Mouse (Mus musculus): ENCODE results near the gene Hacd1. TPM values are rescaled to one million over a fixed set of nuclear protein-coding genes. Genes with fewer than 3 reads are reported as not detected.
A peak's percentile ranks its signal among the peaks of the same experiment; 100 is the strongest.

The Hacd1 gene
- polyA plus RNA-seq, 1 experiment from 2014 or later = 58.4 TPM

- Histone ChIP-seq H3K27ac (ENCODE audit: low read length) (no peak overlapping the region), H3K27me3 (replicated peaks; ENCODE audit: control insufficient read depth, insufficient read depth, low read length) (no peaks in the 10 kb centered on the region), H3K4me3 (replicated peaks; ENCODE audit: low read length) (no peak overlapping the region), H3K36me3 (ENCODE audit: control insufficient read depth, insufficient read depth) (no peaks in the 10 kb centered on the region), H3K9me3 (ENCODE audit: control insufficient read depth, low read length) (no peaks in the 10 kb centered on the region), H3K4me2 (ENCODE audit: low read length) (no peak overlapping the region), H3K4me1 (replicated peaks; ENCODE audit: control insufficient read depth, insufficient read depth, low read length) (0 out of 2 replicates have a peak, but pooled peaks cover 3% of the 10 kb centered on the region), H3K9ac (replicated peaks; ENCODE audit: low read depth, low read length) (no peak overlapping the region)
- ATAC-seq = no peak
- WGBS = 93% methylated on average over 2 of the region's 2 CpGs
These were observed 13.1 kb upstream of the Hacd1 start for GRCm38 (mm10) chr2:14069027-14069426.

DNA sequence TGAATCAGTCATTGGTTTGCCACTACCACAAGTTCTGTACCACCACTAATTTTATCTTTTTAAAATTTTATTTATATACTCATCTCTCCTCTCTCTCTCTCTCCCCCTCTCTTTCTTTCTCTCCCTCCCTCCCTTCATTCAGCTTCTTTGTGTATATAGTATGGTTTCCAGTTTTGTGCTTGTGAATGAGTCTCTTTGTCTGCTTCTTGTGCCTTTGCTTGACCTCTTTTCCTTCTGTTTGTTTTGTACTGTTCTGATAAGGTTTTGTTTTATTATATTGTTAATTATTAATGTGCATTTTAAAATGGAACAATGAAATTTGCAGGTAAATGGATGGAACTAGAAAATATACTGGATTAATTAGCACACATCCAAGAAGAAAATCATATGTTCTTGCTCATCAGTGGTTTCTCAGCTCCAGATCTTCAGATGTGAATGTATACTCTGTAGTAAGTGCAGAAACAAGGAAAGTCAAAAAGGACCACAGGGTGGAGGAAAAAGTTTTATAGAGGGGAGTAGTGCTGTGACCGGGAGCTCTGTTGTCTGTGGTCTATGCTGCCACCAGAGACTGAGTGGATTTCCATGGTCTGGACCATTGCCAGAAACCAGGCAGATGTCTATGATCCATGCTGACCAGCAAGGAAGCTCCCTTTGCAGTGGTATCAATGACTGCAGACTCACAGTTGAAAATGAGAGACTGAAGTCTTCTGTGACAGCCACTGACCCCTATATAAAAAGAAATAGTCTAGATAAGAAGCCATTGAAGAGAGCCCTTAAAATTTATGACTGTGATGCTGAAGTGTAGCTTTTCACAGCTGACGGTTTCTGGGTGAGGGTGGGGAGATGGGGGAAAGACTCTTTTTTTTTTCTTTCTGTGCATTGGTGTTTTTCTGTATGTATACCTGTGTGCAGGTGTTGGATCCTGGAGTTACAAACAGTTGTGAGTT is 10.0 kb upstream of the Hacd1 start:
- no peak for ATAC-seq
- H3K9me3 ChIP-seq (ENCODE audit: control insufficient read depth, low read length) = no peaks in the 10 kb centered on the region
- no peak overlapping the region for H3K9ac ChIP-seq (replicated peaks; ENCODE audit: low read depth, low read length)
- H3K36me3 ChIP-seq (ENCODE audit: control insufficient read depth, insufficient read depth) = no peaks in the 10 kb centered on the region
- no peak overlapping the region for H3K27ac ChIP-seq (ENCODE audit: low read length)
- no peak overlapping the region for H3K4me2 ChIP-seq (ENCODE audit: low read length)
- H3K4me1 ChIP-seq (replicated peaks; ENCODE audit: control insufficient read depth, insufficient read depth, low read length) = no peaks in the 10 kb centered on the region
- WGBS = 75% methylated on average over 2 of the region's 2 CpGs
- H3K4me3 ChIP-seq (replicated peaks; ENCODE audit: low read length) = no peak overlapping the region
- H3K27me3 ChIP-seq (replicated peaks; ENCODE audit: control insufficient read depth, insufficient read depth, low read length) = no peaks in the 10 kb centered on the region

GRCm38 (mm10) chr2:14055168-14055565 is 768 bp downstream of the Hacd1 start:
- Histone ChIP-seq H3K4me2 (ENCODE audit: low read length) (peak overlapping the region; percentile 81), H3K27me3 (replicated peaks; ENCODE audit: control insufficient read depth, insufficient read depth, low read length) (no peaks in the 10 kb centered on the region), H3K36me3 (ENCODE audit: control insufficient read depth, insufficient read depth) (no peaks in the 10 kb centered on the region), H3K27ac (ENCODE audit: low read length) (peak overlapping the region; percentile 92), H3K4me1 (replicated peaks; ENCODE audit: control insufficient read depth, insufficient read depth, low read length) (peaks cover 9% of the 10 kb centered on the region), H3K9me3 (ENCODE audit: control insufficient read depth, low read length) (no peaks in the 10 kb centered on the region), H3K9ac (replicated peaks; ENCODE audit: low read depth, low read length) (peak overlapping the region; percentile 93), H3K4me3 (replicated peaks; ENCODE audit: low read length) (peak overlapping the region; percentile 82)
- ATAC-seq = peak; percentile 87
- under 1% methylated on average over 43 of the region's 58 CpGs for WGBS

GRCm38 (mm10) chr2:14054716-14055115 is 1.2 kb downstream of the Hacd1 start:
- Histone ChIP-seq H3K4me1 (replicated peaks; ENCODE audit: control insufficient read depth, insufficient read depth, low read length) (peaks cover 9% of the 10 kb centered on the region), H3K9ac (replicated peaks; ENCODE audit: low read depth, low read length) (peak overlapping the region; percentile 93), H3K9me3 (ENCODE audit: control insufficient read depth, low read length) (no peaks in the 10 kb centered on the region), H3K4me3 (replicated peaks; ENCODE audit: low read length) (peak overlapping the region; percentile 82), H3K27me3 (replicated peaks; ENCODE audit: control insufficient read depth, insufficient read depth, low read length) (no peaks in the 10 kb centered on the region), H3K36me3 (ENCODE audit: control insufficient read depth, insufficient read depth) (no peaks in the 10 kb centered on the region), H3K27ac (ENCODE audit: low read length) (peak overlapping the region; percentile 92), H3K4me2 (ENCODE audit: low read length) (peak overlapping the region; percentile 81)
- WGBS = 5% methylated on average over 6 of the region's 6 CpGs
- ATAC-seq = no peak; the same call in 1 of the 2 replicates

- Histone ChIP-seq H3K27me3 (replicated peaks; ENCODE audit: control insufficient read depth, insufficient read depth, low read length) (no peaks in the 10 kb centered on the region), H3K4me2 (ENCODE audit: low read length) (no peak overlapping the region), H3K36me3 (ENCODE audit: control insufficient read depth, insufficient read depth) (no peaks in the 10 kb centered on the region), H3K9ac (replicated peaks; ENCODE audit: low read depth, low read length) (no peak overlapping the region), H3K4me3 (replicated peaks; ENCODE audit: low read length) (no peak overlapping the region), H3K9me3 (ENCODE audit: control insufficient read depth, low read length) (no peaks in the 10 kb centered on the region), H3K4me1 (replicated peaks; ENCODE audit: control insufficient read depth, insufficient read depth, low read length) (peaks cover 9% of the 10 kb centered on the region), H3K27ac (ENCODE audit: low read length) (no peak overlapping the region)
- no peak for ATAC-seq
- WGBS = 63% methylated on average over 3 of the region's 3 CpGs
These were observed 1.8 kb downstream of the Hacd1 start for GRCm38 (mm10) chr2:14054163-14054562.

DNA sequence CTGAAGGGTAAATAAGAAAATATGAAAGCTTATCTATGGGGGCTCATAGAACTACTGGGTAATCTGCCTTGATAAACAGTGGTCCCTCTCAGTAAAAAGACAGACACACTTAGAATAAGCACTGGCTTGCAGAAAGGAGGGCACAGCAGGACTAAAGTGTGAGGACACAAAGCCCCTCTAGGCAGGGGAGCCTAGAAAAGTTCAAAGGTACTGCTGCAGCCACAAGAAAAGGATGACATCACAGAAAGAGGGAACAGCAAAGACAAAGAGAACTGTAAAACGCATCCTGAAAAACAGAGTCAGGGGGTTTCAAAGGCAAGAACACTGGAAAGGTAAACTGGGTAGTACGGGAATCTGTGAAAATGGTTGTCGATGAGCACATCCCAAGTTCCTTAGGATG is 2.3 kb downstream of the Hacd1 start:
- H3K9me3 ChIP-seq (ENCODE audit: control insufficient read depth, low read length) = no peaks in the 10 kb centered on the region
- no peaks in the 10 kb centered on the region for H3K36me3 ChIP-seq (ENCODE audit: control insufficient read depth, insufficient read depth)
- WGBS = 45% methylated on average over 3 of the region's 3 CpGs
- no peak overlapping the region for H3K4me2 ChIP-seq (ENCODE audit: low read length)
- H3K27ac ChIP-seq (ENCODE audit: low read length) = no peak overlapping the region
- no peak overlapping the region for H3K4me3 ChIP-seq (replicated peaks; ENCODE audit: low read length)
- ATAC-seq = no peak
- peaks cover 9% of the 10 kb centered on the region for H3K4me1 ChIP-seq (replicated peaks; ENCODE audit: control insufficient read depth, insufficient read depth, low read length)
- H3K9ac ChIP-seq (replicated peaks; ENCODE audit: low read depth, low read length) = no peak overlapping the region
- H3K27me3 ChIP-seq (replicated peaks; ENCODE audit: control insufficient read depth, insufficient read depth, low read length) = no peaks in the 10 kb centered on the region

- no peak overlapping the region for H3K4me3 ChIP-seq (replicated peaks; ENCODE audit: low read length)
- peaks cover 2% of the 10 kb centered on the region; the same call in 1 of the 2 replicates for H3K4me1 ChIP-seq (replicated peaks; ENCODE audit: control insufficient read depth, insufficient read depth, low read length)
- no peak overlapping the region for H3K9ac ChIP-seq (replicated peaks; ENCODE audit: low read depth, low read length)
- H3K27ac ChIP-seq (ENCODE audit: low read length) = no peak overlapping the region
- H3K9me3 ChIP-seq (ENCODE audit: control insufficient read depth, low read length) = no peaks in the 10 kb centered on the region
- no peaks in the 10 kb centered on the region for H3K36me3 ChIP-seq (ENCODE audit: control insufficient read depth, insufficient read depth)
- no peak overlapping the region for H3K4me2 ChIP-seq (ENCODE audit: low read length)
- ATAC-seq = 0 out of 2 replicates have a peak, but pooled peaks have one; percentile 7
- WGBS = 82% methylated on average over 5 of the region's 5 CpGs
- no peaks in the 10 kb centered on the region for H3K27me3 ChIP-seq (replicated peaks; ENCODE audit: control insufficient read depth, insufficient read depth, low read length)
These were observed 7.1 kb downstream of the Hacd1 start for GRCm38 (mm10) chr2:14048808-14049207.

GRCm38 (mm10) chr2:14048381-14048780 is 7.6 kb downstream of the Hacd1 start:
- ATAC-seq = peak; percentile 85
- H3K36me3 ChIP-seq (ENCODE audit: control insufficient read depth, insufficient read depth) = no peaks in the 10 kb centered on the region
- no peak overlapping the region for H3K9ac ChIP-seq (replicated peaks; ENCODE audit: low read depth, low read length)
- H3K9me3 ChIP-seq (ENCODE audit: control insufficient read depth, low read length) = no peaks in the 10 kb centered on the region
- no peak overlapping the region for H3K4me2 ChIP-seq (ENCODE audit: low read length)
- H3K27ac ChIP-seq (ENCODE audit: low read length) = no peak overlapping the region
- no peaks in the 10 kb centered on the region for H3K27me3 ChIP-seq (replicated peaks; ENCODE audit: control insufficient read depth, insufficient read depth, low read length)
- H3K4me3 ChIP-seq (replicated peaks; ENCODE audit: low read length) = no peak overlapping the region
- 0 out of 2 replicates have a peak, but pooled peaks cover 2% of the 10 kb centered on the region for H3K4me1 ChIP-seq (replicated peaks; ENCODE audit: control insufficient read depth, insufficient read depth, low read length)

DNA sequence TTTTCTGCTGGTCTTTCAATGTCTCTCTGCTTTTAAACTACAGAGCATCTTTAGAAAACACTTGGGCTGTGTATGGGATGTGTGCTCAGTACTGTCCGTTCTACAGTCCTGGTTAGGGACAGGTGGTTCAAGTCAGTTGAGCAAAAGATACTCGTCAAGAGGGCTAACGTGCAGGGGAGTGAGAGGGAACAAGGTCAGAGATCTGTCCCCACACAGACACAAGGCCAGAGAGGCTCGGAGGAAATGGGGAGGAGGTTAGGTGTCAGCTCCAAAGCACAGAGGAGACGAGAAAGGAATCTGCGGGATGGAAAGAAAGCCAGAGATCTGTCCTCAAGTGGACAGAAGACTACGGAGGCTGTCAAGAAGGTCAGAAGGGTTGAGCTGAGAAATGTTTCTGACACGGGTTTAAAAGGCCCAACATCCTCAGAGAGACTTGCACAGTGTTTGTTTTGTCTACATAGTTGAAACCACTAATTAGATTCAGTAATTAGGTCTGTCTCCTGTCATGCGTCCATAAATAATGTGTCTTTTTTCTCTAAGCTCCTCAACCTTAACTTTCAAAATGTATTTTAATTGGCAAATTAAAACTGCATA is 12.3 kb downstream of the Hacd1 start:
- ATAC-seq = no peak
- WGBS = 30% methylated on average over 9 of the region's 9 CpGs
- no peaks in the 10 kb centered on the region for H3K36me3 ChIP-seq (ENCODE audit: control insufficient read depth, insufficient read depth)

More for the DNA sequence above, 12.3 kb downstream of the Hacd1 start:
- no peak overlapping the region for H3K27ac ChIP-seq (ENCODE audit: low read length)
- no peaks in the 10 kb centered on the region for H3K9me3 ChIP-seq (ENCODE audit: control insufficient read depth, low read length)
- H3K4me1 ChIP-seq (replicated peaks; ENCODE audit: control insufficient read depth, insufficient read depth, low read length) = 0 out of 2 replicates have a peak, but pooled peaks cover 2% of the 10 kb centered on the region
- no peaks in the 10 kb centered on the region for H3K27me3 ChIP-seq (replicated peaks; ENCODE audit: control insufficient read depth, insufficient read depth, low read length)
- H3K9ac ChIP-seq (replicated peaks; ENCODE audit: low read depth, low read length) = no peak overlapping the region
- H3K4me3 ChIP-seq (replicated peaks; ENCODE audit: low read length) = no peak overlapping the region
- H3K4me2 ChIP-seq (ENCODE audit: low read length) = no peak overlapping the region

All from forebrain, embryonic 16.5 days (tissue).